Mouse (Mus musculus) forebrain, embryonic 14.5 days (tissue): ENCODE results near the gene Heatr6. TPM values are rescaled to one million over a fixed set of nuclear protein-coding genes. Genes with fewer than 3 reads are reported as not detected.

ENCODE experiments used
- ATAC-seq: fragments of 200-750 bp; cut with Nextera tagmentation; 2 replicates; pipeline ENCODE4 v1.8.0; 2017; ENCODE audit warnings: mild to moderate bottlenecking, moderate library complexity
- DNase-seq: peaks from one replicate; pipeline ENCODE4 v3.0.0-alpha.2; 2015; ENCODE audit warnings: low spot score
- H3K27ac ChIP-seq: fragments of 300-500 bp; sonication (generic); 2 replicates; pipeline ENCODE4 v1.5.1; 2014; ENCODE audit warnings: low read depth, mild to moderate bottlenecking, control low read depth, low read length, moderate library complexity
- H3K27me3 ChIP-seq: fragments of 300-500 bp; sonication (generic); replicated peaks from 2 replicates; pipeline ENCODE4 v1.6.1; 2014; ENCODE audit warnings: low read length, control low read depth, mixed read lengths; ENCODE audit not compliant: control insufficient read depth, insufficient read depth
- H3K36me3 ChIP-seq: fragments of 300-500 bp; sonication (generic); 2 replicates; pipeline ENCODE4 v1.6.1; 2014; ENCODE audit warnings: low read length, control low read depth; ENCODE audit not compliant: control insufficient read depth, insufficient read depth
- H3K4me1 ChIP-seq: fragments of 300-500 bp; sonication (generic); 2 replicates; pipeline ENCODE4 v1.6.1; 2014; ENCODE audit warnings: antibody characterized with exemption, low read length, control low read depth; ENCODE audit not compliant: control insufficient read depth, insufficient read depth
- H3K4me2 ChIP-seq: fragments of 300-500 bp; sonication (generic); 2 replicates; pipeline ENCODE4 v1.6.1; 2014; ENCODE audit warnings: mild to moderate bottlenecking, control low read depth, low read length
- H3K4me3 ChIP-seq: fragments of 300-500 bp; sonication (generic); 2 replicates; pipeline ENCODE4 v1.5.1; 2014; ENCODE audit warnings: low read depth, low read length, control low read depth
- H3K9ac ChIP-seq: fragments of 300-500 bp; sonication (generic); 2 replicates; pipeline ENCODE4 v1.6.1; 2014; ENCODE audit warnings: mild to moderate bottlenecking, low read length, control low read depth, moderate library complexity
- H3K9me3 ChIP-seq: fragments of 300-500 bp; sonication (generic); replicated peaks from 2 replicates; pipeline ENCODE4 v1.6.1; 2016; ENCODE audit warnings: low read length, control low read depth, mixed read lengths; ENCODE audit not compliant: control insufficient read depth
- WGBS: fragments of 180-500 bp; shearing (Covaris S2); extraction: QIAGEN DNeasy Blood & Tissue Kit; methylation state at CpG from one replicate; pipeline ENCODE4 v1.1.7; 2014; 5-methylcytosine and 5-hydroxymethylcytosine counted together
- polyA plus RNA-seq: library from polyadenylated mRNA; unstranded; fragments of >200 nt; fragmentation: Nextera tagmentation; extraction: Ambion mirVana; gene quantifications from 2 replicates; pipeline ENCODE4 v1.2.1, GENCODE M21; 2014

Gene Heatr6
- polyA plus RNA-seq, 1 experiment from 2014 or later: 27.8 TPM

DNA sequence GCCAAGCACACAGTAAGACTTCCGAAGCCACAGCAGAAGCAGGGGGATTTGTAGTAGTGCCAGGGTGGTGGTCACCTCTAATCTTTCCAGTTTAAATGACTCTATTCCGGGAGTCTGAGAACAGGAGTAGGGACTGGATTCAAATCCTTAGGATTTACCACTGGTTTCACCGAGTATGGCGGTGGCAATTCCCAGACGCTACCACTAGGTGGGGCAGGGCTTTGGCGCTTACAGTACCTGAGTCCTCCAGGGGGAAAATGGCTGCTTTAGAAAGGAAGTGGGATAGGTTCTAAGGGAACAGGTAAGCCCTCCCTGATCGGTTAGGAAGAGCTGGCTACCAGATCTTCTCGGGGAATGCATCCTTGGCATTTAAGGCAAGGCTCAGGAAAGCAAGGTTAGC lies 78.9 kb downstream of the Heatr6 start:
- Histone ChIP-seq H3K36me3 (no peaks in the 10 kb centered on the region), H3K4me2 (no peak overlapping the region), H3K27me3 (no peaks in the 10 kb centered on the region), H3K4me1 (no peaks in the 10 kb centered on the region), H3K4me3 (no peak overlapping the region), H3K27ac (no peak overlapping the region), H3K9ac (no peak overlapping the region), H3K9me3 (no peaks in the 10 kb centered on the region)
- DNase-seq: peak; percentile 43
- no peak for ATAC-seq
- 46% methylated on average over 8 of the region's 8 CpGs for WGBS

Other genes starting within 250 kb of the Heatr6 start
- gene Heatr9, start 231.5 kb upstream of the Heatr6 start, polyA plus RNA-seq: not detected in 2 replicates
- 0.33 and 0.46 TPM in 2 replicates for gene Ccl5, start 223.2 kb upstream of the Heatr6 start, polyA plus RNA-seq
- gene Ccl9, start 175.1 kb upstream of the Heatr6 start, polyA plus RNA-seq: 1.2 and 2.0 TPM in 2 replicates
- gene Ccl6, start 160.6 kb upstream of the Heatr6 start, polyA plus RNA-seq: 1.3 and 1.6 TPM in 2 replicates
- gene Rpl9-ps1, start 108.1 kb upstream of the Heatr6 start, polyA plus RNA-seq: not detected in 2 replicates
- 0.55 and 1.1 TPM in 2 replicates for gene Ccl3, start 104.3 kb upstream of the Heatr6 start, polyA plus RNA-seq
- 0.56 TPM in 1 of 2 replicates, not detected in the other for gene Ccl4, start 91.1 kb upstream of the Heatr6 start, polyA plus RNA-seq
- not detected in 2 replicates for gene Wfdc17, start 49.7 kb upstream of the Heatr6 start, polyA plus RNA-seq
- gene Wfdc18, start 44.7 kb upstream of the Heatr6 start, polyA plus RNA-seq: not detected in 2 replicates
- gene Wfdc21, start 6.8 kb upstream of the Heatr6 start, polyA plus RNA-seq: not detected in 2 replicates
- gene Hnf1b, start 96.4 kb downstream of the Heatr6 start, polyA plus RNA-seq: 0.09 and 0.14 TPM in 2 replicates
- gene Ddx52, start 188.4 kb downstream of the Heatr6 start, polyA plus RNA-seq: 32.6 and 33.7 TPM in 2 replicates
- gene Synrg, start 210.7 kb downstream of the Heatr6 start, polyA plus RNA-seq: 24.3 and 28.7 TPM in 2 replicates